Mouse (Mus musculus) forebrain, embryonic 11.5 days (tissue): ENCODE measurements around the gene Cntn5. TPM values are rescaled to one million over a fixed set of nuclear protein-coding genes. Genes with fewer than 3 reads are reported as not detected.

ENCODE experiments used
- ATAC-seq: fragments of 200-750 bp; cut with Nextera tagmentation; replicated peaks from 2 replicates; pipeline ENCODE4 v1.8.0; 2017; ENCODE audit warnings: moderate TSS enrichment; ENCODE audit not compliant: low FRiP score
- DNase-seq: peaks from one replicate; pipeline ENCODE4 v3.0.0-alpha.2; 2017; ENCODE audit warnings: low spot score
- H3K27ac ChIP-seq: fragments of 300-500 bp; sonication (generic); 2 replicates; pipeline ENCODE4 v1.5.1; 2014; ENCODE audit warnings: low read depth, low read length
- H3K27me3 ChIP-seq: fragments of 300-500 bp; sonication (generic); 2 replicates; pipeline ENCODE4 v1.6.1; 2014; ENCODE audit warnings: mild to moderate bottlenecking, low read length, mixed read lengths; ENCODE audit not compliant: control insufficient read depth, insufficient read depth
- H3K36me3 ChIP-seq: fragments of 300-500 bp; sonication (generic); 2 replicates; pipeline ENCODE4 v1.6.1; 2014; ENCODE audit warnings: mild to moderate bottlenecking, low read length, moderate library complexity, mixed read lengths; ENCODE audit not compliant: control insufficient read depth, insufficient read depth
- H3K4me1 ChIP-seq: fragments of 300-500 bp; sonication (generic); replicated peaks from 2 replicates; pipeline ENCODE4 v1.6.1; 2014; ENCODE audit warnings: low read length, mixed read lengths; ENCODE audit not compliant: control insufficient read depth, insufficient read depth
- H3K4me2 ChIP-seq: fragments of 300-500 bp; sonication (generic); 2 replicates; pipeline ENCODE4 v1.6.1; 2014; ENCODE audit warnings: low read depth, mild to moderate bottlenecking, low read length, moderate library complexity, mixed read lengths; ENCODE audit not compliant: severe bottlenecking
- H3K4me3 ChIP-seq: fragments of 300-500 bp; sonication (generic); 2 replicates; pipeline ENCODE4 v1.5.1; 2014; ENCODE audit warnings: low read depth, low read length
- H3K9ac ChIP-seq: fragments of 300-500 bp; sonication (generic); 2 replicates; pipeline ENCODE4 v1.6.1; 2014; ENCODE audit warnings: low read length
- H3K9me3 ChIP-seq: fragments of 300-500 bp; sonication (generic); 2 replicates; pipeline ENCODE4 v1.6.1; 2016; ENCODE audit warnings: low read length, mixed read lengths; ENCODE audit not compliant: control insufficient read depth
- WGBS: fragments of 180-500 bp; shearing (Covaris S2); extraction: QIAGEN DNeasy Blood & Tissue Kit; methylation state at CpG from one replicate; pipeline ENCODE4 v1.1.7; 2014; 5-methylcytosine and 5-hydroxymethylcytosine counted together
- polyA plus RNA-seq: library from polyadenylated mRNA; unstranded; fragments of >200 nt; fragmentation: Nextera tagmentation; extraction: Ambion mirVana; gene quantifications from 2 replicates; pipeline ENCODE4 v1.2.1, GENCODE M21; 2014

The Cntn5 gene
- polyA plus RNA-seq, 1 experiment from 2014 or later = 2.4 TPM

GRCm38 (mm10) chr9:10072860-10073259 lies 831.7 kb downstream of the Cntn5 start:
- Histone ChIP-seq H3K4me3 (no peak overlapping the region), H3K9me3 (no peaks in the 10 kb centered on the region), H3K4me1 (no peaks in the 10 kb centered on the region), H3K9ac (no peak overlapping the region), H3K27ac (no peak overlapping the region), H3K4me2 (no peak overlapping the region), H3K36me3 (no peaks in the 10 kb centered on the region), H3K27me3 (no peaks in the 10 kb centered on the region)
- WGBS = 53% methylated on average over 5 of the region's 5 CpGs
- DNase-seq (no peak), ATAC-seq (peak; percentile 61; the same call in 1 of the 2 replicates)

GRCm38 (mm10) chr9:10071271-10071670 lies 833.3 kb downstream of the Cntn5 start:
- no peak overlapping the region for H3K9ac ChIP-seq
- H3K4me2 ChIP-seq = no peak overlapping the region
- no peak for DNase-seq
- no peak for ATAC-seq
- no peaks in the 10 kb centered on the region for H3K4me1 ChIP-seq
- H3K27me3 ChIP-seq = no peaks in the 10 kb centered on the region
- no peaks in the 10 kb centered on the region for H3K36me3 ChIP-seq
- no peaks in the 10 kb centered on the region for H3K9me3 ChIP-seq
- H3K27ac ChIP-seq = no peak overlapping the region
- 81% methylated on average over 2 of the region's 2 CpGs for WGBS
- H3K4me3 ChIP-seq = no peak overlapping the region

GRCm38 (mm10) chr9:10044969-10045789 lies 859.4 kb downstream of the Cntn5 start:
- Histone ChIP-seq H3K4me1 (no peaks in the 10 kb centered on the region), H3K27ac (no peak overlapping the region), H3K9ac (no peak overlapping the region), H3K4me3 (no peak overlapping the region), H3K4me2 (no peak overlapping the region), H3K36me3 (no peaks in the 10 kb centered on the region), H3K9me3 (no peaks in the 10 kb centered on the region), H3K27me3 (no peaks in the 10 kb centered on the region)
- WGBS = 80% methylated on average over 4 of the region's 4 CpGs
- ATAC-seq (no peak), DNase-seq (no peak)

- 85% methylated on average over 3 of the region's 3 CpGs for WGBS
Measured at GRCm38 (mm10) chr9:10043001-10043400, 861.6 kb downstream of the Cntn5 start.

GRCm38 (mm10) chr9:10015129-10015528 lies 889.4 kb downstream of the Cntn5 start:
- H3K4me2 ChIP-seq = no peak overlapping the region
- no peaks in the 10 kb centered on the region for H3K9me3 ChIP-seq
- H3K27ac ChIP-seq = no peak overlapping the region
- H3K27me3 ChIP-seq = no peaks in the 10 kb centered on the region
- 70% methylated on average over 3 of the region's 3 CpGs for WGBS
- DNase-seq = no peak
- H3K9ac ChIP-seq = no peak overlapping the region
- no peaks in the 10 kb centered on the region for H3K36me3 ChIP-seq
- no peak overlapping the region for H3K4me3 ChIP-seq
- ATAC-seq = no peak
- no peaks in the 10 kb centered on the region for H3K4me1 ChIP-seq

More at GRCm38 (mm10) chr9:10043001-10043400, 861.6 kb downstream of the Cntn5 start:
- DNase-seq = no peak
- no peaks in the 10 kb centered on the region for H3K4me1 ChIP-seq
- H3K9ac ChIP-seq = no peak overlapping the region
- no peak overlapping the region for H3K27ac ChIP-seq
- no peaks in the 10 kb centered on the region for H3K9me3 ChIP-seq
- H3K36me3 ChIP-seq = no peaks in the 10 kb centered on the region
- no peaks in the 10 kb centered on the region for H3K27me3 ChIP-seq
- no peak overlapping the region for H3K4me2 ChIP-seq
- no peak overlapping the region for H3K4me3 ChIP-seq
- no peak for ATAC-seq

GRCm38 (mm10) chr9:9984028-9984427 lies 920.5 kb downstream of the Cntn5 start:
- Histone ChIP-seq H3K9me3 (no peaks in the 10 kb centered on the region), H3K27ac (no peak overlapping the region), H3K4me2 (no peak overlapping the region), H3K9ac (no peak overlapping the region), H3K27me3 (no peaks in the 10 kb centered on the region), H3K36me3 (no peaks in the 10 kb centered on the region), H3K4me3 (no peak overlapping the region), H3K4me1 (no peaks in the 10 kb centered on the region)
- no peak for DNase-seq
- no peak for ATAC-seq
- 76% methylated on average over 8 of the region's 8 CpGs for WGBS

GRCm38 (mm10) chr9:9983220-9983619 lies 921.4 kb downstream of the Cntn5 start:
- Histone ChIP-seq H3K4me3 (no peak overlapping the region), H3K27ac (no peak overlapping the region), H3K36me3 (no peaks in the 10 kb centered on the region), H3K4me2 (no peak overlapping the region), H3K27me3 (no peaks in the 10 kb centered on the region), H3K9me3 (no peaks in the 10 kb centered on the region), H3K4me1 (no peaks in the 10 kb centered on the region), H3K9ac (no peak overlapping the region)
- no peak for ATAC-seq
- 77% methylated on average over 2 of the region's 2 CpGs for WGBS
- no peak for DNase-seq

- no peak overlapping the region for H3K4me2 ChIP-seq
- no peaks in the 10 kb centered on the region for H3K27me3 ChIP-seq
- H3K27ac ChIP-seq = no peak overlapping the region
- H3K9me3 ChIP-seq = no peaks in the 10 kb centered on the region
- H3K4me1 ChIP-seq = no peaks in the 10 kb centered on the region; the same call in 1 of the 2 replicates
- H3K4me3 ChIP-seq = no peak overlapping the region
- no peak overlapping the region for H3K9ac ChIP-seq
- ATAC-seq (no peak), DNase-seq (no peak)
- no peaks in the 10 kb centered on the region for H3K36me3 ChIP-seq
- WGBS = 88% methylated on average over 4 of the region's 4 CpGs
Measured at GRCm38 (mm10) chr9:9965370-9965769, 939.2 kb downstream of the Cntn5 start.

- Histone ChIP-seq H3K4me3 (no peak overlapping the region), H3K4me1 (no peaks in the 10 kb centered on the region; the same call in 1 of the 2 replicates), H3K36me3 (no peaks in the 10 kb centered on the region), H3K27ac (no peak overlapping the region), H3K9me3 (no peaks in the 10 kb centered on the region), H3K4me2 (no peak overlapping the region), H3K27me3 (no peaks in the 10 kb centered on the region), H3K9ac (no peak overlapping the region)
- DNase-seq (no peak), ATAC-seq (peak; percentile 30; the same call in 1 of the 2 replicates)
Measured at GRCm38 (mm10) chr9:9960610-9961172, 943.9 kb downstream of the Cntn5 start.
